Mouse (Mus musculus) bone marrow, adult 2 months (tissue): Measurements from ENCODE around the gene Pard6b. TPM values are rescaled to one million over a fixed set of nuclear protein-coding genes. Genes with fewer than 3 reads are reported as not detected.
A peak's percentile ranks its signal among the peaks of the same experiment; 100 is the strongest.
"Not testable (repeated sequence)": the region's sequence is repeated elsewhere in the genome, so short reads cannot be mapped to it uniquely, and the experiment has no call there.

Experiments
- H3K27ac ChIP-seq: fragments of 200-500 bp; 2 replicates; pipeline ENCODE4 v1.5.1; 2012; ENCODE audit warnings: low read depth, mild to moderate bottlenecking, control low read depth, inconsistent platforms, low read length; ENCODE audit not compliant: control insufficient read depth, poor library complexity, insufficient read depth
- H3K4me1 ChIP-seq: fragments of 200-500 bp; 2 replicates; pipeline ENCODE4 v1.6.1; 2011; ENCODE audit warnings: low read length; ENCODE audit not compliant: control insufficient read depth, insufficient read depth
- H3K4me3 ChIP-seq: fragments of 200-500 bp; replicated peaks from 2 replicates; pipeline ENCODE3; 2011; ENCODE audit warnings: mild to moderate bottlenecking, low read depth, low read length, control low read depth; ENCODE audit not compliant: control insufficient read depth
- CTCF ChIP-seq: fragments of 200-500 bp; IDR thresholded peaks from 2 replicates; pipeline ENCODE4 v1.5.1; 2011; ENCODE audit warnings: low read length, control low read depth; ENCODE audit not compliant: control insufficient read depth, insufficient read depth
- POLR2A ChIP-seq: fragments of 200-500 bp; IDR thresholded peaks from 2 replicates; pipeline ENCODE4 v1.6.1; 2011; ENCODE audit warnings: low read depth, mild to moderate bottlenecking, control low read depth, low read length, borderline replicate concordance; ENCODE audit not compliant: control insufficient read depth
- WGBS: fragments of 180-500 bp; shearing (Covaris S2); methylation state at CpG from one replicate; pipeline ENCODE4 v1.1.7; 2018; 5-methylcytosine and 5-hydroxymethylcytosine counted together
- polyA plus RNA-seq: library from polyadenylated mRNA; stranded (reverse); fragments of >200 nt; gene quantifications from 2 replicates; pipeline ENCODE4 v1.2.4, GENCODE M21; 2011; ENCODE audit warnings: low replicate concordance; ENCODE audit not compliant: missing spikeins, insufficient read depth, insufficient read length

The Pard6b gene
- polyA plus RNA-seq, 1 experiment, result not detected

- 74% methylated on average over 5 of the region's 5 CpGs for WGBS
- no peak overlapping the region for H3K27ac ChIP-seq
- H3K4me3 ChIP-seq, result no peak overlapping the region
- TF ChIP-seq POLR2A, result no peak
- TF ChIP-seq CTCF, result no peak
- H3K4me1 ChIP-seq, result no peaks in the 10 kb centered on the region
These were observed 21.0 kb downstream of the Pard6b start for GRCm38 (mm10) chr2:168101805-168102204.

DNA sequence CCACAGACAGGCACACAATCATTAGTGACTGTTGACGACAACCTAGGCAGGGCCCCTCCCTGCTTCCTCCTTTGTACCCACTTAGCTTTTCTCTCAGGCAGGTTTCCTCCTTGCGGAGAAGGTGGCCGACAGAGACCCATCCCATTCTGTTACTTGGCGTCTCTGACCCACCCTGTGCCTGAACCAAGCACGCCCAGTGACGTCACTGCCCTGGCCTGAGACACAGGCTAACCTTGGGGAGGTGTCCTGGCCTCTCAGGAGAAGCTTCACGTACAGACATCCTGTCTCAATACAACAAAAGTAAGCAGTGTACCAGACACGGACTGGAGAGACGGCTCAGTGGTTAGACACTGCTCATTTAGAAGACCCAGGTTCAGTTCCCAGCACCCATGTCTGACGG is 22.5 kb downstream of the Pard6b start:
- H3K4me1 ChIP-seq, result no peaks in the 10 kb centered on the region
- WGBS, result 80% methylated on average over 10 of the region's 10 CpGs
- no peak overlapping the region for H3K27ac ChIP-seq
- TF ChIP-seq CTCF (no peak), POLR2A (no peak)
- no peak overlapping the region for H3K4me3 ChIP-seq

- no peak overlapping the region for H3K27ac ChIP-seq
- H3K4me3 ChIP-seq, result no peak overlapping the region
- H3K4me1 ChIP-seq, result no peaks in the 10 kb centered on the region
- TF ChIP-seq POLR2A, result no peak
- no peak for TF ChIP-seq CTCF
- 87% methylated on average over 22 of the region's 22 CpGs for WGBS
These were observed 23.8 kb downstream of the Pard6b start for GRCm38 (mm10) chr2:168104375-168105144.

- H3K27ac ChIP-seq, result no peak overlapping the region
- H3K4me3 ChIP-seq, result no peak overlapping the region
- WGBS, result 88% methylated on average over 8 of the region's 8 CpGs
- TF ChIP-seq CTCF (no peak), POLR2A (no peak)
- no peaks in the 10 kb centered on the region for H3K4me1 ChIP-seq
These were observed 24.5 kb downstream of the Pard6b start for GRCm38 (mm10) chr2:168105271-168105670.

- 70% methylated on average over 20 of the region's 20 CpGs for WGBS
- TF ChIP-seq CTCF, result no peak
- TF ChIP-seq POLR2A, result no peak
- H3K27ac ChIP-seq, result no peak overlapping the region
- H3K4me3 ChIP-seq, result no peak overlapping the region
- no peaks in the 10 kb centered on the region for H3K4me1 ChIP-seq
These were observed 25.9 kb downstream of the Pard6b start for GRCm38 (mm10) chr2:168106701-168107178.

GRCm38 (mm10) chr2:168107356-168107755 is 26.6 kb downstream of the Pard6b start:
- 83% methylated on average over 15 of the region's 15 CpGs for WGBS
- TF ChIP-seq POLR2A (no peak), CTCF (no peak)
- no peak overlapping the region for H3K27ac ChIP-seq
- no peak overlapping the region for H3K4me3 ChIP-seq
- H3K4me1 ChIP-seq, result no peaks in the 10 kb centered on the region

DNA sequence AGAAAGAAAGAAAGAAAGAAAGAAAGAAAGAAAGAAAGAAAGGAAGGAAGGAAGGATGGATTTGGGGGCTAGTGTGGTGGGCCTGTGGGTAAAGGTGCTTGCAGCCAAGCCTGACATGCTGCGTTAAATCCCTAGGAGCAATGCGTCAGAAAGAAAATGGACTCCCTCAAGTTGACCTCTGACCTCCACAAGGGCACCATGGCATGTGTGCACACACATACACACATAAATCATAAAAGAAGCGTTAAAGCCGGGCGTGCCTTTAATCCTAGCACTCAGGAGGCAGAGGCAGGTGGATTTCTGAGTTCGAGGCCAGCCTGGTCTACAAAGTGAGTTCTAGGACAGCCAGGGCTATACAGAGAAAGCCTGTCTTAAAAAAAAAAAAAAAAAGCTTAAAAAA is 27.1 kb downstream of the Pard6b start:
- not testable (repeated sequence) for H3K4me3 ChIP-seq, H3K27ac ChIP-seq, H3K4me1 ChIP-seq
- 84% methylated on average over 6 of the region's 6 CpGs for WGBS

DNA sequence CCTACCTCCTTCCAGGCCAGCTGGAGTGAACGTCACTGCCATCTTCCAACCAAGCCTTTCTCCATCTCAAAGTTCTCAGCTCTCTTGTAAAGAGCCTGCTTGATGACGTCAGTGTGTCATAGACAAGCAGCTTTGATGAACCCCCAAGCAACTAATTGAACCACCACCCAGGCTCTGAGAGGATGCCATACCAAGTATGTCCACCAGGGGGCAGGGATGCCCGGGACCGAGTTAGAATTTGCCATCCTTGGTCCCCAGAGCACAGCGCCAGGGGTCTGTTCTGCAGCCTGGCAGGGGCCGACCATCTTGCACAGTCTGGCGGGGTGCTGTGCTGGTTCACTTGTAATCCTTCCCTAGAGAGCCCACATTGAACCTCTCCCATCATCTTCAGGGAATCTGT is 31.1 kb downstream of the Pard6b start:
- Histone ChIP-seq H3K4me3 (no peak overlapping the region), H3K27ac (no peak overlapping the region), H3K4me1 (no peaks in the 10 kb centered on the region)
- no peak for TF ChIP-seq POLR2A
- TF ChIP-seq CTCF, result peak; percentile 84
- WGBS, result 9% methylated on average over 7 of the region's 7 CpGs

DNA sequence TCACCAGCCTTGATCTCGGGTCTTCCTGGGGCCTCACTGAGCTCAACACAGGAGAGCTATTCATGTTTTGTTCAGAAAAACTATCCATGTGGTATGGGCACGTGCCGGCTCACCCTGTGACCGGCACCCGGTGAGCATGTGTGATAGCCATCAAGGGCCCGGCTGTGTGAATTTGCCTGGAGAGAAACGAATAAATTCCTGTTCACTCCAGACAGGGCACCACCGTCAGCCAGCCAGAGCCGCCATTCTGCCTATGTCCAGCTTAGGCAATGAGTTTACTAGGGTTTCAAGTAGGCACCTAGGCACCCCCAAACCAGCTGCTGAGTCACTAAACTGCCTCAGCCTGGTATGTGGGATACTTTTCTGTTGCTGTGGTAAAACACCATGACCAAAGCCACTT is 32.5 kb downstream of the Pard6b start:
- Histone ChIP-seq H3K4me1 (no peaks in the 10 kb centered on the region), H3K4me3 (no peak overlapping the region), H3K27ac (no peak overlapping the region)
- 77% methylated on average over 9 of the region's 9 CpGs for WGBS
- no peak for TF ChIP-seq CTCF
